Mouse (Mus musculus) limb, embryonic 10.5 days (tissue): ENCODE data around the gene Cep41. TPM values are rescaled to one million over a fixed set of nuclear protein-coding genes. Genes with fewer than 3 reads are reported as not detected.

ENCODE experiments used
- DNase-seq: peaks from one replicate; pipeline ENCODE4 v3.0.0-alpha.2; 2017; ENCODE audit warnings: low spot score
- H3K27ac ChIP-seq: fragments of 300-500 bp; sonication (generic); 2 replicates; pipeline ENCODE4 v1.5.1; 2016; ENCODE audit warnings: mild to moderate bottlenecking
- H3K27me3 ChIP-seq: fragments of 300-500 bp; sonication (generic); 2 replicates; pipeline ENCODE4 v1.6.1; 2016; ENCODE audit warnings: low read depth, mild to moderate bottlenecking; ENCODE audit not compliant: poor library complexity, severe bottlenecking
- H3K36me3 ChIP-seq: fragments of 300-500 bp; sonication (generic); 2 replicates; pipeline ENCODE4 v1.6.1; 2016; ENCODE audit warnings: mild to moderate bottlenecking, moderate library complexity
- H3K4me1 ChIP-seq: fragments of 300-500 bp; sonication (generic); 2 replicates; pipeline ENCODE4 v1.6.1; 2016
- H3K4me3 ChIP-seq: fragments of 300-500 bp; sonication (generic); 2 replicates; pipeline ENCODE4 v1.5.1; 2016; ENCODE audit warnings: mild to moderate bottlenecking, moderate library complexity
- H3K9me3 ChIP-seq: fragments of 300-500 bp; sonication (generic); replicated peaks from 2 replicates; pipeline ENCODE4 v1.6.1; 2016; ENCODE audit warnings: mild to moderate bottlenecking
- WGBS: fragments of 180-500 bp; shearing (Covaris S2); methylation state at CpG from one replicate; pipeline ENCODE4 v1.1.7; 2016; 5-methylcytosine and 5-hydroxymethylcytosine counted together
- polyA plus RNA-seq: library from polyadenylated mRNA; unstranded; fragments of >200 nt; fragmentation: Nextera tagmentation; extraction: Ambion mirVana; gene quantifications from 2 replicates; pipeline ENCODE4 v1.2.1, GENCODE M21; 2016

Gene Cep41
- polyA plus RNA-seq, 1 experiment from 2014 or later, result 33.1 TPM

GRCm38 (mm10) chr6:30723331-30723730 lies 29.8 kb upstream of the Cep41 start, which contains the start of gene Mest:
TSS of gene Mest (plus strand) at chr6:30723547.
- Histone ChIP-seq H3K4me1 (peaks cover 42% of the 10 kb centered on the region), H3K27ac (peak within 1 kb of the TSS; percentile 78)
- DNase-seq, result no peak

GRCm38 (mm10) chr6:30722385-30723164 lies 29.0 kb upstream of the Cep41 start:
- DNase-seq, result no peak
- Histone ChIP-seq H3K27me3 (no peaks in the 10 kb centered on the region), H3K27ac (peak overlapping the region; percentile 67), H3K4me1 (peaks cover 42% of the 10 kb centered on the region), H3K36me3 (no peaks in the 10 kb centered on the region), H3K4me3 (no peak overlapping the region), H3K9me3 (no peaks in the 10 kb centered on the region)
- 78% methylated on average over 4 of the region's 4 CpGs for WGBS

More at GRCm38 (mm10) chr6:30723331-30723730, 29.8 kb upstream of the Cep41 start, which contains the start of gene Mest:
- H3K27me3 ChIP-seq, result no peaks in the 10 kb centered on the region
- H3K9me3 ChIP-seq, result no peaks in the 10 kb centered on the region
- WGBS, result 55% methylated on average over 7 of the region's 7 CpGs
- no peak within 1 kb of the TSS for H3K4me3 ChIP-seq
- no peaks in the 10 kb centered on the region for H3K36me3 ChIP-seq

- Histone ChIP-seq H3K36me3 (no peaks in the 10 kb centered on the region), H3K4me1 (peaks cover 64% of the 10 kb centered on the region), H3K4me3 (no peak overlapping the region), H3K27ac (peak overlapping the region; percentile 80), H3K9me3 (no peaks in the 10 kb centered on the region), H3K27me3 (no peaks in the 10 kb centered on the region)
- peak; percentile 23 for DNase-seq
- 91% methylated on average over 7 of the region's 7 CpGs for WGBS
Measured at GRCm38 (mm10) chr6:30716796-30717195, 23.2 kb upstream of the Cep41 start.

- WGBS, result 63% methylated on average over 5 of the region's 5 CpGs
- Histone ChIP-seq H3K36me3 (no peaks in the 10 kb centered on the region), H3K27me3 (no peaks in the 10 kb centered on the region), H3K4me3 (no peak overlapping the region), H3K27ac (peak overlapping the region; percentile 80), H3K4me1 (peaks cover 64% of the 10 kb centered on the region), H3K9me3 (no peaks in the 10 kb centered on the region)
- no peak for DNase-seq
Measured at GRCm38 (mm10) chr6:30714891-30715471, 21.4 kb upstream of the Cep41 start.

GRCm38 (mm10) chr6:30713896-30714295 lies 20.3 kb upstream of the Cep41 start:
- no peaks in the 10 kb centered on the region for H3K27me3 ChIP-seq
- H3K4me3 ChIP-seq, result no peak overlapping the region
- WGBS, result 77% methylated on average over 11 of the region's 11 CpGs
- peaks cover 75% of the 10 kb centered on the region for H3K4me1 ChIP-seq
- no peak for DNase-seq
- H3K9me3 ChIP-seq, result no peaks in the 10 kb centered on the region
- no peaks in the 10 kb centered on the region for H3K36me3 ChIP-seq
- H3K27ac ChIP-seq, result peak overlapping the region; percentile 80

- peak overlapping the region; percentile 80 for H3K27ac ChIP-seq
- no peaks in the 10 kb centered on the region for H3K36me3 ChIP-seq
- no peak overlapping the region for H3K4me3 ChIP-seq
- no peaks in the 10 kb centered on the region for H3K9me3 ChIP-seq
- 74% methylated on average over 6 of the region's 6 CpGs for WGBS
- no peaks in the 10 kb centered on the region for H3K27me3 ChIP-seq
- peaks cover 77% of the 10 kb centered on the region for H3K4me1 ChIP-seq
- no peak for DNase-seq
Measured at GRCm38 (mm10) chr6:30713455-30713854, 19.9 kb upstream of the Cep41 start.

GRCm38 (mm10) chr6:30712484-30712883 lies 18.9 kb upstream of the Cep41 start:
- H3K27ac ChIP-seq, result peak overlapping the region; percentile 97
- H3K9me3 ChIP-seq, result no peaks in the 10 kb centered on the region
- WGBS, result 50% methylated on average over 7 of the region's 7 CpGs
- peaks cover 7% of the 10 kb centered on the region for H3K36me3 ChIP-seq
- H3K4me1 ChIP-seq, result peaks cover 77% of the 10 kb centered on the region
- DNase-seq, result no peak
- H3K27me3 ChIP-seq, result no peaks in the 10 kb centered on the region
- no peak overlapping the region for H3K4me3 ChIP-seq

GRCm38 (mm10) chr6:30711365-30711763 lies 17.8 kb upstream of the Cep41 start:
- peak overlapping the region; percentile 97 for H3K27ac ChIP-seq
- no peaks in the 10 kb centered on the region for H3K27me3 ChIP-seq
- H3K9me3 ChIP-seq, result no peaks in the 10 kb centered on the region
- no peak for DNase-seq
- peak overlapping the region; percentile 36; the same call in 1 of the 2 replicates for H3K4me3 ChIP-seq
- WGBS, result 27% methylated on average over 10 of the region's 10 CpGs
- H3K36me3 ChIP-seq, result peaks cover 9% of the 10 kb centered on the region
- H3K4me1 ChIP-seq, result peaks cover 75% of the 10 kb centered on the region

GRCm38 (mm10) chr6:30710371-30711364 lies 17.1 kb upstream of the Cep41 start:
- Histone ChIP-seq H3K36me3 (peaks cover 10% of the 10 kb centered on the region), H3K9me3 (no peaks in the 10 kb centered on the region), H3K27me3 (no peaks in the 10 kb centered on the region), H3K4me3 (peak overlapping the region; percentile 36), H3K4me1 (peaks cover 68% of the 10 kb centered on the region), H3K27ac (peak overlapping the region; percentile 97)
- DNase-seq, result peak; percentile 75
- 29% methylated on average over 25 of the region's 25 CpGs for WGBS

- Histone ChIP-seq H3K4me3 (peak overlapping the region; percentile 36), H3K4me1 (peaks cover 58% of the 10 kb centered on the region), H3K9me3 (no peaks in the 10 kb centered on the region), H3K27me3 (no peaks in the 10 kb centered on the region), H3K27ac (peak overlapping the region; percentile 97), H3K36me3 (peaks cover 22% of the 10 kb centered on the region)
- DNase-seq, result no peak
- WGBS, result 48% methylated on average over 6 of the region's 6 CpGs
Measured at GRCm38 (mm10) chr6:30709115-30709514, 15.6 kb upstream of the Cep41 start.

GRCm38 (mm10) chr6:30703977-30704602 lies 10.5 kb upstream of the Cep41 start:
- WGBS, result 87% methylated on average over 9 of the region's 9 CpGs
- peaks cover 39% of the 10 kb centered on the region for H3K4me1 ChIP-seq
- peaks cover 22% of the 10 kb centered on the region for H3K36me3 ChIP-seq
- H3K27me3 ChIP-seq, result no peaks in the 10 kb centered on the region
- DNase-seq, result no peak
- peak overlapping the region; percentile 73 for H3K27ac ChIP-seq
- H3K4me3 ChIP-seq, result no peak overlapping the region
- H3K9me3 ChIP-seq, result no peaks in the 10 kb centered on the region

- WGBS, result 69% methylated on average over 6 of the region's 6 CpGs
- peak overlapping the region; percentile 73 for H3K27ac ChIP-seq
- no peak for DNase-seq
Measured at GRCm38 (mm10) chr6:30703476-30703875, 9.9 kb upstream of the Cep41 start.

More at GRCm38 (mm10) chr6:30703476-30703875, 9.9 kb upstream of the Cep41 start:
- H3K4me3 ChIP-seq, result no peak overlapping the region
- H3K36me3 ChIP-seq, result peaks cover 22% of the 10 kb centered on the region
- H3K9me3 ChIP-seq, result no peaks in the 10 kb centered on the region
- peaks cover 35% of the 10 kb centered on the region for H3K4me1 ChIP-seq
- no peaks in the 10 kb centered on the region for H3K27me3 ChIP-seq
